Mouse (Mus musculus) frontal cortex, postnatal 10 days (tissue): ENCODE results near the gene Hoxa4.

Source experiments
- DNase-seq, 2 experiments: peaks; one replicate each; pipeline ENCODE4 v3.0.0; 2022; ENCODE audit warnings: low spot score in 2 of 2, mixed read lengths in 1 of 2

The Hoxa4 gene

DNA sequence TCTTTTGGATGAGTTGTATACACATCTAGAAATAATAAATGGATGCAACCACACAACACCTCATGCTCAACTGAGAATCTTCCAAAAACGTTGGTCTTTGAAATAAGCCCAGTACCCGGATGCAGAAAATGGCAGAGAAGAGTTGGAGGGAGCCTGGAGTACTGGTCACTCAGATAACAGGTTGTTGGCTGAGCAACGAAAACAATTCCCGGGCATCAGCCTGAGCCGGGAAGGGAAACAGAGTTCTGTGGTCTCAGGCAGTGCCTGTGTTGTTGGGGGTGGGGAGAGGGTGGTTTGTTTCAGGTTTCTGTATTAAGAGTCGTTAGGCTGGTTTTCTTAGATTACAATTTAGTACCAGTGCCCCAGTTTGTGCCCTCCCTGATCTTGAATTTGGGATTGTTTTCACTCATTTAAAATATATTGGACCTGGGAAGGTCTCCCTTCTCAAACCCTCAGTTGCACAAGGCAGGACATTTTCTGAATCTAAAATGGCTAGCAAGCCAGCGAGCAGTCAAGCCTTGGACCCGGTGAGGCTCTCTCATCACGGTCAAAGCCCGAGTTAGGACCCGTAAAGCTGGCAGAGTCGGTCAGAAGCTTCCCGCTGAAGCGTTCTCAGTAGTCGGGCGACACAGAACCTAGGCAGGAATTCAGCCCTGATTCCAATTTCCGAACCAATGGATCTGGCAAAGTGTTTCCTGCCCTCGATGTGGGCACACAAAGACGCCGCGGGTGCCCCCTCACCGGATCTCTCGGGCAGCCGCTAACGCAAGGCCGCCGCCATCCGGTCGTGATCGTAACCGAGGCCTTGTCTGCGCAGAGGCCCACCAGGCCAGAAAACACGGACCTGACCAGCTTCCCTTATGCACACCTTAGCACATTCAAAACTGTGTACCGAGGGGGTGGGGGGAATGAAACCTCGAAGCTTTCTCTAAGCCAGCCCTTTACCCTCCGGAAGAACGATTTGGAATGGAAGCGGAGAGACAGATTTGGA, 37.2 kb upstream of the Hoxa4 start:
- no peak for DNase-seq

DNA sequence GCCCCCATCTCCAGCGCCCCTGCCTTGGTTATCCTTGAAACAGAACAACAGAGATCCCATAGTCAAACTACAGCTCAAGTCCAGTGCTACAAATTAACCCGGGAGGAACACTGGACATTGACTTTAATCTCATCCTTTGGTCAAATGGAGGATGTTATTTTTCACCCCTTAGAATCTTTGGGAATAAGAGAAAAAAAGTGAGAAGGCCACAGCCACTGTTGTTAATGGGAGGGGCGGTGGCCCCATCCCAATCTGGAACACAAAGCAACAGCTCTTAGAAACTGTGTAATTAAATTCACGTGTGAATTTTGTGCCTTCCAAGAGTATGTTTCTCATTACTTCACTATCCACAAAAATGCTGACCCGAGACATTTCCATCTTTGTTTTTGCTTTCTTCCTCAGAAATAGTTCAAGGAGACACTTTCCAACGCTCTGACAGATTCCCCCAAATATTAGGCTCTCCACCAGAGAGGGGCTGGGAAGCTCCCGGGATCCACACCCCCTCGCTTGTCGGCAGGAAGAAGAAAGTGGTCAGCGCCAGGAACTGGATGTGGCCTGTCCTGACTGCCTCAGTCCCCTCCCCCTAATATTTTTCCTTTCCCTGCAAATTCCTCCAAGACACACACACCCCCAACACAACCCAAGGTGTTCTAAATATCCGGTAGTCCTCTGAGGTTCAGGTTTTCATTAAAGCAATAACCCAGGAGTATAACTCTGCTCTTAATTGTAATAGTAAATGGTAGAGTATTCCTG, 36.1 kb upstream of the Hoxa4 start:
- no peak for DNase-seq

DNA sequence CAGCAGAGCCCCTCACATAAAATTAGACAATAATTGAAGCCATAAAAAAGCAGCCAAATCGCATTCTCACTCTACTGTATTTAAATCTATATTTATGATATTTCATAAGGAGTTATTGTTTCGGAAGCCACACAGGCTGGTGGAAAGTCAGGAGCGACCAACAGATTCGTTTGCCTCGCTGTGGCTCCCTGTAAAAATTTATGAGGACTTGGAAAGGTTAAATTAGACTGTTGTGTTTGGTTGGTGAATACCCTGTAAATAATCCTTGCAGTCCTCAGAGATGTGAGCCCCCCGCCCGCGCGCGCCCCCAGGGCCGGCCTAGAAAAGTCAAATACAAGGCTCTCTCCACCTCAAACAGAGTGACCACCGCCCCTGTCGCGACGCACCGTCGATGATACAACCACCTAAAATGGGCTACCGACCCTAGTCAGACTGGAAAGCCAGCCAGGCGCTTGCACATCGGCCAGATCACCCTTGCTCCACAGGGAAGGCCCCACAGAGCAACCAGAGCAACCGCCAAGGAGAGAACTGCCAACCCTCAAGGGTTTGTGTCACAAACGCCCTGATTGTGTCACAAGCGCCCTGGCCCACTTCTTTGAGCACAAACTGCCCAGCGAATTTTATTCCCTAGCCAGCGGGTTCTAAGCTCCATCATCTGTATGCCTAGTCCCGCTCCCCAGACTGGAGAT, 35.2 kb upstream of the Hoxa4 start:
- DNase-seq, result no peak

DNA sequence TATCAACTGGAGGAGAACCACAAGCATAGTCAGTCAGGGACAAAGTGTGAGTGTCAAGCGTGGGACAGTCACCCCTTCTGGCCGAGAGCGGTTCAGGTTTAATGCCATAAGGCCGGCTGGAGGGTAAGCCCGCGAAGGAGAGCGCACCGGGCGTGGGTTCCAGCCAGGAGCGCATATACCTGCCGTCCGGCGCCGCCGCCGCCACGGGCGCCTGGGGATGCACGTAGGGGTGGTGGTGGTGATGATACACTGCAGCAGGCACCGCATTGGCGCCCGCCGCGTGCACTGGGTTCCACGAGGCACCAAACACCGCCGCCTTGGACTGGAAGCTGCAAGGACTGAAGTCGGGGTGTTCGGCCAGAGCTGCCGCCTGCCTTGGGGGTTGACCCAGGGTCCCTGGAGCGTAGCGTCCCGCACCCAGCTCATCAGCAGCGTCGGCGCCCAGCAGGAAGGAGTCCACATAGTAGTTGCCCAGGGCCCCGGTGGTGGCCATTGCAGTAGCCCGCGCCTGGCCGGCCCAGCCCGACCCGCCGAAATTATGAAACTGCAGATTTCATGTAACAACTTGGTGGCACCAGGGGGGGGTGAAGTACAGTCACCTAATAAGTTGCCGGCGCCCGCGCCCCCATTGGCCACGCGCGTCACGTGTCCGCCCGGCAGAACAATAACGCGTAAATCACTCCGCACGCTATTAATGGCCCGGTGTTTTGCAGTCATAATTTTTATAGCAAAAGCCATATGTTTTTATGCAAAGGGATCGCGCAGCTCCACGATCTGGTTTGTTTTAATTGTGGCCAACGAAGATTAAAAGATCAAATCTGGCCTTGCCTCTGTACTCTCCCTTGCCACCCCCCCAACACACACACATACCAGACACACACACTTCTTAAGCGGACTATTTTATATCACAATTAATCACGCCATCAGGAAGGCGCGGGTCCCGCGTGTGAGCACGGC, 34.3 kb upstream of the Hoxa4 start:
- no peak for DNase-seq

DNA sequence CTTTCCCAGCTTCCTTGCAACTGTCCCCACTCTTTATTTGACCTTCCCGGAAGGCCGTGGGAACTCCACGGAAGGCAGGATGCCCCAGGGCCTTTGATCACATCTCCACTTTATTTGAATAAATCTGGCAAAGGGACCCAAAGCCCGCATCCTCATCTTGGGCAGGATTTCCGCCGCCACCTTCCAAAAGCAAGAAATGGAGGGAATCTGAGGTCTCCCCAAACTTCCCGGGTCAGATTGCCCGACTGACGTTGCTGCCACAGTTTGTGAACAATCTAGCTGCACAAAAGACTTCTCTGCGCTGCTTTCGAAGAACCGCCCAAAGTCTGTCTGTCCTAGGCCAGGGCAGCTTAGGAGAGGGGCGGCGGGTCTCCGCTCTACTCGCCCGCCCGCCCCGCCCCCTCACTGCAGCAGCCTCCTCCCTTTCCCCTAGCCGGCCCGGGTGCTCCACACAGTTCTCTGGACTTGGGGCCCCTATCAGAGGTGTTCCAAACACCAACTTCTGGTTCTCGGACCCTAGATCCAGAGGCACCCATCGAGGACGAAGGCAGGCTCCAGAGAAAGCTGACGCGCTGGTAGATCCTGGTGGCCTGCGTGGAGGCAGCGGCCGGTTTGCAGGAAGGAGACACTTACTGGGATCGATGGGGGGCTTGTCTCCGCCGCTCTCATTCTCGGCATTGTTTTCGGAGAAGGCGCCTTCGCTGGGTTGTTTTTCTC, 33.5 kb upstream of the Hoxa4 start:
- no peak for DNase-seq

DNA sequence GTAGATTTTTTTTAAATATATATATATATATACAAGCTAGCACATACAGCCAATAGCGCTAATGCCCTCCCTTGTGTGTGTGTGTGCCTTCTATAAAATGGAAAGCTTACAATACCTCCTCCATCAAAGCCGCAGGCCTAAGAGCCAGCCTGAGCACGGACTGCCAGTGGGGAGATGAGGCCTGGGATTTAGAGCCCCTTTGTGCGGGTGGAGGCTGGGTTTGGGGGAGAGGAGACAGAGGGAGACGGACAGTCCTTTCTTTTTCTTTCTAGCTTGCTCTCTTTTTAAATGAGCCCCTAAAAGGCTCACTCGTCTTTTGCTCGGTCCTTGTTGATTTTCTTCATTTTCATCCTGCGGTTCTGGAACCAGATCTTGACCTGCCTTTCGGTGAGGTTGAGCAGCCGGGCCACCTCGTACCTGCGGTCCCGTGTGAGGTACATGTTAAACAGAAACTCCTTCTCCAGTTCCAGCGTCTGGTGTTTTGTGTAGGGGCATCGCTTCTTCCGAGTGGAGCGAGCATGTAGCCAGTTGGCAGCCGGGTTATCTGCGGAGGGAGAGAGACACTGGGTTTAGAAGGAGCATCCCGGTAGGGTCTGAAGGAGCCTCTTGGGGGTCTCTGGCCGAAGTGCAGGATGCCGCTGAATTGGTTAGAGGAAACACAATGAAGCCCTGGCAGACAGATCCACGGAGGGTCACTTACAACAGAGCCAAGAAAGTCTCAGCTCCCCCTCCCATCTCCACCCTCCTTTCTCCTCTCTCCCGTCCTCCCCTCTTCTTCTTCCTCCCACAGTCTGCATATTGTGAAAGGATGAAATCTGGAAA, 32.6 kb upstream of the Hoxa4 start:
- no peak for DNase-seq

DNA sequence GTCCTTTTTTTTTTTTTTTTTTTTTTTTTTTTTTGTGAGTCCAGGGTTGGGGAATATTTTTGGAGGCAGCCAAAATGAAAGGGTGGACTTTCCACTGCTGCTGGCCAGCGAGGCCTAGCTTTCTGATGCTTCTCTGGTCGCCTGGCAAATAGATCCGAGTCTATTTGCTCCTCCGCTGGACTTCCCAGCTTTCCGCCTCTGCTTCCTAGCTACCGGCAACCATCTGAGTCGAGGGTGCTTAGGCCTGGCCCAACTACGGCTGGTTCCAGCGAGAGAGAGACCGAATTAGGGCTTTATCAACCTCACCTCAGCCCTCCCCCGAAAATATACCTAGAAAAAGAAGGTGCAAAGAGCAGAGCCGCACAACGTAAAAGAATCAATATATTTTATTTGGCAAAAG, 31.2 kb upstream of the Hoxa4 start:
- no peak for DNase-seq

DNA sequence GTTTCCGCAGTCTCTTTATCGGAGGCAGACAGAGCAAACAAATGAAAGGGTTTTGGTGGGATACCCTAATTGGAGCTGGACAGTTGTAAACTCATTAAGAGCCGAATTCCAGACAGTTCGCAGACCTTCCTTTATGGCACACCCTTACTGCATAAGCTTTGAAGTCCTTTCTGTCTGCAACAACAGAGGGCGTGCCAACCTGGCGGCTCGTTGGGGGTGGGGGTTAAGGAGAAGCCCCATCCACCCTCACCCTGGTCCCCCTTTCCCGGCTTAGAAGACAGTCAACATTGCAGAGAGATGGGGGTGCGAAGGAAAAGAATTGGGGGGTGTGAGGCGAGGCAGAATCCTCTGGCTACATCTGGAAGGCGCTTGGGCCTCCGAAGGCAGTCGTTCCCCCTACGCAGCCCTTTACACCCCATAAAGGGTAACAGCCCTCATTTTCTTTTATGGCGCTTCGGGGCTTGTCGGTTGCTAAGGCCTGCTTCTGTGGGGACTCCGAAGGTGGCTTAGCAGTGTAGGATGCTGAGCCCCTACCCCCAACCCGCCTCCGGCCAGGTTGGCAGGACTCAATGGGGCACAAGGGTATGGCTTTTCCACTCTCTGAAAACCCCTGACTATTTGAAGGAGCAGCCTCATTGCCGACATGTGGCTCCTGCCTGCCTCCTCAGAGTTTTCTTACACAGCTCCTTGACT, 30.6 kb upstream of the Hoxa4 start:
- no peak for DNase-seq

DNA sequence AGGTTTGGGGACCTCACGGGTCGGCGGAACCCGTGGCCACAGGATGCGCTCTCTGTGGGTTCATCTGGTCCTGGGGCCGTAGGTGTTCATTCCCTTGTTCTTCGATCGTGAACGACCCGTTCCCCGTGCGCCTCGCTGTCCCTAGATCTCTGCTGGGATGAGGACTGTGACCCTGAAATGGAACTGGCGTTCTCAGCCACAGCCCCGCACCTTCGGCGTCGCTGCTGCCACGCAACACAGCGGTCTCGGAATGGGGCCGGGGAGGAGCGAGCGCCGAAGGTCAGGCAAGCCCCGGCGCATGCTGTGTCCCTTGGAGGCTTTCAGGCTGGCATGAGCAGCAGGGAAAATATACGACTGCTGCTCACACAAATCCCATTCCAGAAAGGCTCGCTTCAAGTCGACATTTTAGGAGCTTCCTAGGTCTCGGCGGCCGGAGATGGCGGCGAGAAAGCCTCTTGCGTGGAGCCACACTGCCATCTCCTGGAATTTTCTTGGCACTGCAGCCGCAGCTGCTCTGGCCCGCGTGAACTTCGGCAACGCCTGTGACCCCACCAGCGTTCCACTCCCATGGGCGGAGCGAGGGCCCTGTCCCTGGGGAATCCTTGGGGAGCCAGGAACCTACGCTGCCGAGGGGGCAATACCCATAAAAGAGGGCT, 29.9 kb upstream of the Hoxa4 start, which contains the start of gene Hoxa7:
Gene Hoxa7, minus strand, starts transcription at position 518 of the 656 bp plus-strand sequence.
- peak; percentile 32 to 74 for DNase-seq

DNA sequence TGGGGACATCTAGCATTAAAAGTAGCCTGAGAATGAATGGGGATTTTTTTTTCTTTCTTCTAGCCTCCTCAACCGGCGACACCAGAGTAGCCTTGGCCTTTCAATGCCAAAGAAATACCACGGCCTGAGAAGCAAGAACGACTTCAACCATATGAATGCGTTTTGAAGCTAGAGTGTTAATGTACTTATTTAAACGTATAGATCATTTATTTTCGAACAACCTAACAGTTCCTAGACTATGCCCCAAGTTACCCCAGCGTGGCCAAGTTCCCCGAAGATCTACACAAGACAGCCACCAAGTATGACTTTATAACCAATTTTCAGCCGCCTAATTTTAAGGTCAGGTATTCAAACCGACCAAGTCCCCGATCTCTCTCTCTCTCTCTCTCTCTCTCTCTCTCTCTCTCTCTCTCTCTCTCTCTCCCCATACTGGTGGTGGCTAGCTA, 29.3 kb upstream of the Hoxa4 start:
- DNase-seq, result no peak

DNA sequence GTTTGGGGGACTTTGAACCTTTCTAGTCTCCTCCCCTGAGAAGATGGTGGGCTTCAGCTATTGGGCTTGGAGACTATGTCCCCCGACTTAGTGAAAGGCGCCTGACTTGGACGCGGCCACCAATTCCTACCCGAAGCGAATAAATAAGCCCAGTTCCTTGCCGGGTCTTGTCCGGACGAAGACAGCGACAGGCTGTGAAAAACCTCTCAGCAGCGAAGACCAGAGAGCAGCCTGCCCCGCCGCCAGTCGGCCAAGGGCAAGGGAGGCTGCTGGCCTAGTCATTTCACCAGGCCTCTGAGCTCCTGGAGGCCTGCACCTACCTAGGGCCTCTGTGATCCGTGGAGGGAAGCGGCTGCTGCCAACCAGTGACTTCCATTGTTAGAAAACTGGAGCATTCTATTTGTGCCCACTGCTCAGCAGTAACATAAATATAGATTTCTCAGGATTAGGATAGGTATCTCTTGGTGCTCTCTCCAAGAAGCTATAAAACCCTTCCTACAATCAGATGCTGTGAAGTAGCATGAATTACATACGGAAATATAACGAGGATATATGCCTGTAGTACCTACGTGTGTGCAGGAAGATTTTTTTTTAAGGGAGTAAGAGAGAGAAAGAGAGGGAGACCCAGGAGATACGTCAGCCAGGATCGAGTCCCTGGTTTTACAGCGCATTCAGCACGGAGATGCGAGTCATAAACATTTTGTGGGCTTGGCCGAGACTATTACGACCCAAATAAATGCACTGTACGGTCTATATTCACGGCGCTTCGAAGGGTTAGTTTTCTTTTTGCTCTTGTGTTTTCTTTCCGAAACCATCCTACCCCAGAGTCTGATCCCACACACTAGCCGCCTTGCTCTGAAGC, 28.7 kb upstream of the Hoxa4 start:
- DNase-seq, result no peak

DNA sequence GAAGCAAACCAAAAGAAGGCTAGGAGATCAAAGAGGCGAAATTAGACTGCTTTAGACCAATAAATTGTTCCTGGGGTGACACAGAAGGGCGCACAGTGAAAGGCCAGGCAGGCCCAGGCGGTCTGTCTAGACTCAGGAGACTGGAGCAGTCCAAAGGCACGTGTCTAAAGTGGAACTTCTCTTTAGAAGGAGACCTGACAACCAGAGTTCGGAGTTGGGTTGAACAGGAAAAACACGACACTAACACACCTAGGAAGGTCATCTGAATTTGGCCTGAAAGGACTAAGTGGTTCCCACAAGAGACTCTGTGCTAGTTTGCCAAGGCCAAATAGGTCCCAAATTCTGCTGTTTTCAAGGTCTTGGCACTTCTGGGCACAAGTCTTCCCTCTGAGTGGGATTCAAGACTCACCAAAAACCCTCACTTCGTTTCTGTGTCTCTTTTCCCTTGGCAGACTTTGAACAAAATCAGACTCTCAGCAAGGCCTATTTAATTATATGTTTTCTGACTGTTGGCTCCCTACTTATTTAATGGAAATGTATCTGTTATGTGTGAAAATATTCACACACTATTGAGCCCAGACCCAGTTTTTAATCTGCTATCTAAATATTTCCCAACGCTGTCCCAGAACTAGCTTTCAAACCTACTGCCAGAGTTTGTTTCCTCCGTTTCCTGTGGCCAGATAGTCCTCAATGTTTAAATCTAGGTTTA, 27.8 kb upstream of the Hoxa4 start:
- DNase-seq, result no peak

DNA sequence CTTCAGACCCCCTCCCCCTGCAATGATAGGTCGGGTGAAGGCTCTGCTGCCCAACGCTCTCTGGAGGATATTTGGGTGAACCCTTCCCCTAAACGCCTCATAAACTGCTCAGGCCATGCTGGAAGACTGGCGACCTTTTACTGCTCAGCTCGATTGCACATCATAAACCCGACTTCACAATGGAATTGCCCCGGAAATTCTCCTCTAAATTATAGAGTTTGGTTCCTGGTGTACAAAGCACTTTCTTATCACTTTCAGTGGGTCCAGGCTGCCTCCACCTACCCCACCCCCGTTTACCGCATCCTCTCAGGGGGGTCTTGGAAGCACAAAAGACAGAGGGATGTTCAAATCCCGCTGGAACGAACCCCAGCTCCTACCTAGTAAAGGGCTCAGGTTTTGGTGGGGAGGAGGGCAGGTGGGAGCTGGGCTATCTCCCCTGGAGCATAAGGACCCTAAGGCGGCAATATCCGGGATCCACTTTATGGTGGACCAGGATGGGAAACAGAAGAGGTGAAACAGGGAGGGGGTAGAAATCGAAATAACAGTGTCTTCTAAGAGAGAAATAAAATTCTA, 27.2 kb upstream of the Hoxa4 start:
- no peak for DNase-seq

DNA sequence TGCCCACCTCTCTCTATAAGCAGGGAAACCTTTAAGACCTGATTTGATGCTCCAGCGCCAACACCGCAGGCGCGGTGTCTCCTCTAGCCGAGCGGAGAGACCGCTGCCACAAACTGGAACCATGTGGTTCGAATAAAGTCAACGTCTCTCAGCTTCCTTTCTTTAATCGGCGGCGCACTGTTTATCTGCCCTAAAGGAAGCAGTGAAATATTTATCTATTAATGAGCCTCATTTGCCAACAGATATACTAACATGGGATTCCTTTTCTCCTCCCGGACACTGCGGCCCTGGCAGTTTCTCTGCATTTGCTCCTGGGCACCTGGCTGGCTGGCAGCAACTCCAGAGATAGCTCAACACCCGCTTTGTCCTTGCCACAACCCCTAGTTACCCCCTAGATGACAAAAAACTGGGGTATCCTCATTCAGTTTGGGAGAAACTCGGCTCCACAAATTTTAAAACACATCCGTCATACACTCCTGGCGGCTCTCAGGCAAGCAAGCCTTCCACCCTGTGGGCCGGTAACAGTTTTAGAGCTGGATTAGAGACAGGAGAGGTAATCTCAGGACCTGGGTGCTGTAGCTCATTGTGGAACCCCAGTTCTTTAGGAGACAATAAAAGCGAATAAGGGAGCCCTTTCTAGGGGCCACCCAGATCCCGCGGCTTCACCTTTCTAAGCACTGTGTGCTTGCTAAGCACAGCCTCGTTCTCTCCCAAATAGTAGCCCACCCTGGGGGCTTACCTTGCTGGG, 26.5 kb upstream of the Hoxa4 start:
- no peak for DNase-seq

DNA sequence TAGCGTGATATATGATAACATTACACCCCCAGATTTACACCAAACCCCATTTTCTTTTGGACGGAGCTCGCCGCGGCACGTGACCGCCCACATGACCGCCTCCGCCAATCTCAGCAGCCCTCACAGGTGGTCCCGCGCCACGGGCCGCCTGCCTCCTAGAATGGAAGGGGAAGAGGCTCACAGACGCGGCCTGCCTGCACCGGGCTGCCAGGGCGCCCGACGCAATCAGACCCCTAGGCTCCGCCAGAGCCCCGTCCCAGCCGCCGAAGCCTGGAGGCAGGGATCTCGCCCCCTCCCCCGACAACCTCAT, 25.9 kb upstream of the Hoxa4 start:
- no peak for DNase-seq
